In genomic region chr15:38602187-38602870, GRCm38 (mm10) we compare ENCODE assay signal across 8 mouse cellular contexts.
DNase-seq lines count a peak whose midpoint lies in the region; ATAC-seq and TF ChIP-seq lines count a peak whose summit lies in the region.

No protein-coding gene starts in this region.

- no peaks in the 10 kb centered on the region for H3K36me3 ChIP-seq in kidney, postnatal 0 days (ENCODE audit: insufficient read depth, low read length)
- no peaks in the 10 kb centered on the region for H3K36me3 ChIP-seq in lung, embryonic 14.5 days (ENCODE audit: insufficient read depth)

- DNase-seq in kidney, postnatal 0 days (ENCODE audit: low spot score), result peak; percentile 11
- no peak for DNase-seq in kidney, postnatal 14 days
- peak; percentile 12 for DNase-seq in brain, embryonic 18.5 days (ENCODE audit: low read depth, low spot score)
- DNase-seq in heart, postnatal 10 days, result peak; percentile 55 to 57
- peak; percentile 31 for DNase-seq in lung, embryonic 14.5 days
- DNase-seq in skeletal muscle tissue, adult 2 months (ENCODE audit: low read depth, low spot score), result peak; percentile 10
- DNase-seq in cerebellum, adult 9-11 months, result no peak
- DNase-seq in kidney, postnatal 25 days, result no peak

- no peaks in the 10 kb centered on the region for H3K27me3 ChIP-seq in kidney, postnatal 0 days (ENCODE audit: insufficient read depth, low read length)
- H3K27me3 ChIP-seq in lung, embryonic 14.5 days (ENCODE audit: insufficient read depth, low read length), result no peaks in the 10 kb centered on the region

- TF ChIP-seq CTCF in kidney, postnatal 0 days (IDR thresholded peaks at IDR 0.05; ENCODE audit: low read depth), result no peak
- no peak for TF ChIP-seq CTCF in lung, embryonic 14.5 days (IDR thresholded peaks at IDR 0.05; ENCODE audit: low read depth)

- no peak overlapping the region for H3K9ac ChIP-seq in kidney, postnatal 0 days (ENCODE audit: low read depth, low read length)
- H3K9ac ChIP-seq in lung, embryonic 14.5 days, result no peak overlapping the region

- no peaks in the 10 kb centered on the region for H3K9me3 ChIP-seq in kidney, postnatal 0 days (replicated peaks; ENCODE audit: low read length)
- no peaks in the 10 kb centered on the region for H3K9me3 ChIP-seq in lung, embryonic 14.5 days (ENCODE audit: low read depth, low read length)

- intact Hi-C loops in heart, postnatal 10 days (cut with DNase I), result no loop called here

- H3K27ac ChIP-seq in kidney, postnatal 0 days, result no peak overlapping the region
- no peak overlapping the region for H3K27ac ChIP-seq in lung, embryonic 14.5 days (ENCODE audit: low read depth)

- no peaks in the 10 kb centered on the region for H3K4me1 ChIP-seq in kidney, postnatal 0 days (replicated peaks; ENCODE audit: insufficient read depth, low read length)
- H3K4me1 ChIP-seq in lung, embryonic 14.5 days (ENCODE audit: insufficient read depth), result no peaks in the 10 kb centered on the region

- no peak overlapping the region for H3K4me2 ChIP-seq in kidney, postnatal 0 days (ENCODE audit: low read length)
- H3K4me2 ChIP-seq in lung, embryonic 14.5 days, result no peak overlapping the region

- ATAC-seq in kidney, postnatal 0 days (replicated peaks; ENCODE audit: low FRiP score, low read depth), result no peak
- no peak; the same call in 1 of the 2 replicates for ATAC-seq in lung, embryonic 14.5 days (ENCODE audit: insufficient read depth)

- H3K4me3 ChIP-seq in kidney, postnatal 0 days (replicated peaks; ENCODE audit: low read depth, low read length), result no peak overlapping the region
- H3K4me3 ChIP-seq in lung, embryonic 14.5 days (ENCODE audit: low read depth, low read length), result no peak overlapping the region

- WGBS in kidney, postnatal 0 days, result 60% methylated on average over 12 of the region's 12 CpGs
- 59% methylated on average over 12 of the region's 12 CpGs for WGBS in lung, embryonic 14.5 days

Comparison
In these comparisons a context has a peak if more than half of its experiments do, and no peak if none do; other contexts are left out.
1. DNase-seq: peak in kidney, postnatal 0 days (single experiment), brain, embryonic 18.5 days (single experiment), heart, postnatal 10 days (2 of 2), lung, embryonic 14.5 days (single experiment) and skeletal muscle tissue, adult 2 months (single experiment); none in kidney, postnatal 14 days (single experiment), cerebellum, adult 9-11 months (single experiment) and kidney, postnatal 25 days (0 of 2).